Mouse (Mus musculus) hindbrain, embryonic 14.5 days (tissue): ENCODE measurements around the gene Pdhb. TPM values are rescaled to one million over a fixed set of nuclear protein-coding genes. Genes with fewer than 3 reads are reported as not detected.

Experiments
- ATAC-seq: fragments of 200-750 bp; cut with Nextera tagmentation; 2 replicates; pipeline ENCODE4 v1.8.0; 2017; ENCODE audit warnings: moderate number of reproducible peaks, mild to moderate bottlenecking, moderate TSS enrichment, moderate library complexity; ENCODE audit not compliant: low FRiP score
- DNase-seq: peaks from one replicate; pipeline ENCODE4 v3.0.0-alpha.2; 2015; ENCODE audit warnings: low spot score
- H3K27ac ChIP-seq: fragments of 300-500 bp; sonication (generic); 2 replicates; pipeline ENCODE4 v1.5.1; 2014; ENCODE audit warnings: mild to moderate bottlenecking, moderate library complexity
- H3K27me3 ChIP-seq: fragments of 300-500 bp; sonication (generic); 2 replicates; pipeline ENCODE4 v1.6.1; 2014; ENCODE audit warnings: mild to moderate bottlenecking, low read length, mixed read lengths; ENCODE audit not compliant: control insufficient read depth, insufficient read depth
- H3K36me3 ChIP-seq: fragments of 300-500 bp; sonication (generic); replicated peaks from 2 replicates; pipeline ENCODE4 v1.6.1; 2014; ENCODE audit not compliant: control insufficient read depth, insufficient read depth
- H3K4me1 ChIP-seq: fragments of 300-500 bp; sonication (generic); replicated peaks from 2 replicates; pipeline ENCODE4 v1.6.1; 2014; ENCODE audit warnings: antibody characterized with exemption, low read length, mixed read lengths; ENCODE audit not compliant: control insufficient read depth, insufficient read depth
- H3K4me2 ChIP-seq: fragments of 300-500 bp; sonication (generic); replicated peaks from 2 replicates; pipeline ENCODE4 v1.6.1; 2014; ENCODE audit warnings: mild to moderate bottlenecking, moderate library complexity
- H3K4me3 ChIP-seq: fragments of 300-500 bp; sonication (generic); replicated peaks from 2 replicates; pipeline ENCODE4 v1.5.1; 2014; ENCODE audit warnings: mild to moderate bottlenecking, low read length
- H3K9ac ChIP-seq: fragments of 300-500 bp; sonication (generic); 2 replicates; pipeline ENCODE4 v1.6.1; 2014
- H3K9me3 ChIP-seq: fragments of 300-500 bp; sonication (generic); 2 replicates; pipeline ENCODE4 v1.6.1; 2016; ENCODE audit warnings: low read length; ENCODE audit not compliant: control insufficient read depth
- WGBS: fragments of 180-500 bp; shearing (Covaris S2); extraction: QIAGEN DNeasy Blood & Tissue Kit; methylation state at CpG from one replicate; pipeline ENCODE4 v1.1.7; 2014; 5-methylcytosine and 5-hydroxymethylcytosine counted together
- polyA plus RNA-seq: library from polyadenylated mRNA; unstranded; fragments of >200 nt; fragmentation: Nextera tagmentation; extraction: Ambion mirVana; gene quantifications from 2 replicates; pipeline ENCODE4 v1.2.1, GENCODE M21; 2014

Pdhb gene
- polyA plus RNA-seq, 1 experiment from 2014 or later: 271 TPM

DNA sequence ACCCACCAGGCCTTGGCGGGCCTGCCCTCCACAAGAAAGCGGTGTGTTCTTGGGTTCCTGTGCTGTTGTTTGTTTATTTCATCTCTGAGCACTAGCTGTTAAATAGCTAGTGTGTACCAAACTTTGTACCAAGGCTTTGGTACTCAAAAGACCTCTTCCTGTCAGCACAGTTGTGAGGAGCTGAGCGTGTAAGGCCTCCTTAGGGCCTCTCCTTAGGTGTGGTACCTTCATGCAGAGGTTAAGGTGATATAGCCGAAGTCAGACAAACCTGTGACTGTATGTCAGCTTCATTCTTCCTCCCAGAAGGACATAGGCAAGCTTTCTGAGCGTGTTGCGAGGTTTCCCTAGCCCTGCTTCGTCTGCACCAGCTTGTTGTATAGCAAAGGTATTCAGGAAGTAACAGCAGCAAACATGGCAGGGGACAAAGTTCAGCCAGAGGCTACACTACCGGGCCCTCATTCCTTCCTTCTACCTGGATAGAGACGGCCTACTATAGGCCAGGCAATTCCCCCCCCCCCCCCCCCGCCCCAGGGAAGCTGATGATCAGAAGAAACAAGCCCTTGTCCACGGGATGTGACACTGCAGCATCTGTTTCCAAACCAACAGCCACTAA lies 26.1 kb downstream of the Pdhb start:
- H3K4me3 ChIP-seq: no peak overlapping the region
- no peaks in the 10 kb centered on the region for H3K9me3 ChIP-seq
- H3K36me3 ChIP-seq: peaks cover 84% of the 10 kb centered on the region
- ATAC-seq (no peak), DNase-seq (no peak)
- no peaks in the 10 kb centered on the region for H3K27me3 ChIP-seq
- no peaks in the 10 kb centered on the region for H3K4me1 ChIP-seq
- no peak overlapping the region for H3K27ac ChIP-seq
- no peak overlapping the region for H3K9ac ChIP-seq
- 91% methylated on average over 10 of the region's 11 CpGs for WGBS
- H3K4me2 ChIP-seq: no peak overlapping the region

DNA sequence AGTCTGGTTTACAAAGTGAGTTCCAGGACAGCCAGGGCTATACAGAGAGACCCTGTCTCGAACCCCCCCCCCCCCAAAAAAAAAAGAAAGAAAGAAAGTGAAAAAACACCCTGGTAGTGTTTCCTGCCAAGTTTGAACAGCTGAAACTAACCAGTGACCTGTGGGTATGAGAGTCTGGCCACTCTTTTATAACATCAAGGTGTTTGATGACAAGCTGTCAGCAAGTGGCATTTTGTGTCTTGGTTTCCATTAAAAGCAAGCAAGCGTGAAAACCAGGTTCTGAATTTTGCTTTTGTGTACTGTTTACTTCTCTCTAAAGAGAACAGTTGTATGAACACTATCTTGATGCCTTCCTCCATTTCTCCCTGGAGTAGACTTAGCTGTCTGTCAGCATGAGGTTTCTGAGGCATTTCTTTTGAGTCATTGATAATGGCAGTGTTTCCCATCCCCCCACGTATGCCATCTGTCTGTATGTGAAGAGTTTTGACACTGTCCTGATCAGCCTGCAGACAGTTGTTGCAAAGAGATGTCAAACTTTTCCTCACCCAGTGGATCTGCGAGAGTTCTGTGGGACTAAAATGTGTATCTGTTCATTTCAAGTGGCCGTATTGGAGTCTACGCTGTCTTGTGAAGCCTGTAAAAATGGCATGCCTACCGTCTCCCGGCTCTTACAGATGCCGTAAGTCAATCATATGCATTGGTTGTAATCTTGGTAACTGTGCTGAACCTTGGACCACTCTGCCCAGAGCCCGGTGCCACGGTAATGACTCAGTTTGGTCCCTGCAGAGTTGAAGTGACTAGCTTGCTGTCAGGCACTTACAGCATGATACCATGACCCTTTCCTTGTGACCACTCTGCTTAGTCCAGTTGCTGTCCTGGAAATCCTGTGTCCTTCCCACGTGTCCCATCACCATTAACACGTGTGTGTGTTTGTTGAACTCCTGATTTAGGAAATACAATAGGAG lies 26.9 kb downstream of the Pdhb start:
- peaks cover 84% of the 10 kb centered on the region for H3K36me3 ChIP-seq
- DNase-seq (no peak), ATAC-seq (no peak)
- no peak overlapping the region for H3K4me3 ChIP-seq
- no peaks in the 10 kb centered on the region for H3K9me3 ChIP-seq
- no peak overlapping the region for H3K4me2 ChIP-seq
- 89% methylated on average over 13 of the region's 13 CpGs for WGBS
- no peak overlapping the region for H3K9ac ChIP-seq
- no peaks in the 10 kb centered on the region for H3K4me1 ChIP-seq
- H3K27me3 ChIP-seq: no peaks in the 10 kb centered on the region
- no peak overlapping the region for H3K27ac ChIP-seq

DNA sequence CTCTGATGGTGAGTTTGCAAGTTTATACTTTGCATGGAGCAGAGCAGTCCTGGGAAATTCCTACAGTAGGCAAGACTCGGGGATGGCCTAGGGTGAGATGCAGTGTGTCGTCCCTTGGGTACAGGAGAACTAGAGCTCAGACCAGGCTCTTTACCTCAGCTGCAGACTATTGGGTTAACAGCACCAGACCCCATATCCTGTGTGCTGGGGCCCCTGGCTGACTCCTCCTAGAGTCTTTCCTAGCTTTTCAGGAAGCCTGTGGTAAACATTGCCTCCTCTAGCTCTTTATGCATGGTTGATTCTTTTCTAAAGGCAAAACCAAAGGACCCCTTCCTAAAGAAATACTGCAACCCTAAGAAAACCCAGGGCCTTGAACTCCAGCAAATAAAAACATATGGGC lies 31.7 kb downstream of the Pdhb start:
- no peak for ATAC-seq
- no peak for DNase-seq
- no peaks in the 10 kb centered on the region for H3K4me1 ChIP-seq
- peaks cover 88% of the 10 kb centered on the region for H3K36me3 ChIP-seq
- no peaks in the 10 kb centered on the region for H3K27me3 ChIP-seq
- no peak overlapping the region for H3K4me3 ChIP-seq
- 74% methylated on average over 2 of the region's 2 CpGs for WGBS
- no peak overlapping the region for H3K27ac ChIP-seq
- no peak overlapping the region for H3K4me2 ChIP-seq
- no peak overlapping the region for H3K9ac ChIP-seq
- no peaks in the 10 kb centered on the region for H3K9me3 ChIP-seq

DNA sequence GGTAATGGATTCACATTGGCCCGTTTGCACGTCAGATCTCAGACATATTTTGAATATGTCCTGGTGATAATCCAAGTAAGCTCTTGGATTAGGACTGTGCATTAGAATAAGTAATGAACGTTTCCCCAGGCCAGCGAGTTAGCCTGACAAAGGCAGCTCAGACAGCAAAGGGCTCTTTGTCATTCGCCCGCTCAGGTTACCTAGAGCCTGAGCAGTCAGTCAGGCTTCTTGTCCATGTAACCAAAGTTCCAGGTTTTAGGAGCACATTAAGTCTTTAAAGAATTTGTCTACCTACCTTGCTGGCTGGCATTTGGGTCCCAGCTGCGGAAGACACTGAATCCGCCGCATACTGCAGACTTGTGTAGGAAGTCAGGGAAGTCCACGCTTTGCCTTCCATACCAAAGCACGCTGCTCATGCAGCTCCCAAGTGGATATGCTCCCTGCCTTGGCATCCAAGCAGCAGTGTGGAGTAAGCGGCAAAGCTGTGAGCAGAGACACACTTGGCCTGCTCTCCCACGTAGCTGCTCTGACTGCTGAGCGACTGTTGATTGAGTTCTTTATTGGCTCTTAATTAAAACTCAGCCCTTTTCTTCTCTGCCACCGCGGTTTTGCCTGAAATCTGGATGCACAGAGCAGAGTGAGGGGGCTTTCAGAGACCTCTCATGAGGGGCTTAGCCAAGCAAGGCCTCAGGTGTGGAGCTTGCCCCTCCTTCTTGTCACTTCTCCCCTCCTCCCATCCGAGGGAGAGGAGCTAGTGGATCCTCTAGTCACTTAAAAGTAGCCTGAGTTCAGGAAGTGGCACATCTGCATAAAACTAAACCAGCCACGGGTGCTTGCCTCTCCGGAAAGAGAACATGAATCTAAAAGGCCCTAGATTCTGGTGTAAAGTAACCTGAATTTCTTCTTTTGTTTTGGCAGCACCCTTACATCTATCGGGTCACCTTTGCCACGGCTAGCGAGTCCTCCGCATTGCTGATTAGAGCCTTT lies 32.8 kb downstream of the Pdhb start:
- Histone ChIP-seq H3K9ac (no peak overlapping the region), H3K4me3 (no peak overlapping the region), H3K27ac (no peak overlapping the region), H3K9me3 (no peaks in the 10 kb centered on the region), H3K4me2 (no peak overlapping the region), H3K27me3 (no peaks in the 10 kb centered on the region), H3K36me3 (peaks cover 86% of the 10 kb centered on the region), H3K4me1 (no peaks in the 10 kb centered on the region)
- no peak for ATAC-seq
- 50% methylated on average over 23 of the region's 23 CpGs for WGBS
- DNase-seq: no peak

DNA sequence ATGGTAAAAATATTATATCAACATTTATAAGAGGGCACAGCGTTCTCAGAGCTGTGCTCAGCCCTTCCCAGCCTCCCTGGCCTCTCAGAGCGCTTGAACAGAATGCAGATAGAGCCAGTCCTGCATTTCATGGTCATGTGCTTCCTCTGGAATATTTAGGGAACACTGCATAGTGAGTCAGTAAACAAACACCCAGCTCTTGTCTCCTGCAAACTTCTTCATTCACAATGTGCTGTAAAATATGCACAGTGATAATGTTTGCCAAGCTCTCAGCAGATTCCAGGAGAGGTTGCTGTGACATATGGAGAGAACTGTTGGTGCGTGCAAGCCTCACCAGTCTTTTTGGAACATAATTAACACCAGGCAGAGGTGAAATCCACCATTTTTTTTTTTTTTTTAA lies 37.7 kb downstream of the Pdhb start:
- ATAC-seq (no peak; the same call in 1 of the 2 replicates), DNase-seq (peak; percentile 24)
- H3K27ac ChIP-seq: no peak overlapping the region

DNA sequence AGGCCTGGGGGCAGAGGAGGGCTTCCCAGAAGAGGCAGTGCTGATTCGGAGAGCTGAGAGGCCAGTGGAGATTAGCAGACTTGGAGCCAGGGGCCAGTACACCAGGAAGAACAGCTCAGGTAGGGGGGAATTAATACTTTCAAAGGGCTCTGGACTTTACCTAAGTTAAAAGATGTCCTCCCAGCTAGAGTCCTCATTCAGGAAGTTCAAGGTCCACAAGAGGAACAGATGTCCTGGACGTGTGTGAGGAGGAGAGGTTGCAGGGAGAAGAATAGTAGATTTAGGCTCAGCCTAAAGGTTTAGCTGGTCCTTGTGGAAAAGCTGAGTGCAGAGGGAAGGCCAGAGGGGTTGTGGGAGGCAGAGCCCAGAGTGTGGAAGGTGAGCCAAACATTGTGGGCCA lies 38.6 kb downstream of the Pdhb start:
- Histone ChIP-seq H3K27me3 (no peaks in the 10 kb centered on the region), H3K27ac (no peak overlapping the region), H3K9ac (no peak overlapping the region), H3K36me3 (peaks cover 59% of the 10 kb centered on the region), H3K4me1 (no peaks in the 10 kb centered on the region), H3K4me2 (no peak overlapping the region), H3K4me3 (no peak overlapping the region), H3K9me3 (no peaks in the 10 kb centered on the region)
- no peak for ATAC-seq
- WGBS: 81% methylated on average over 2 of the region's 2 CpGs
- no peak for DNase-seq

More for the DNA sequence above, 37.7 kb downstream of the Pdhb start:
- H3K4me3 ChIP-seq: no peak overlapping the region
- H3K4me1 ChIP-seq: no peaks in the 10 kb centered on the region
- no peak overlapping the region for H3K9ac ChIP-seq
- H3K4me2 ChIP-seq: no peak overlapping the region
- WGBS: 73% methylated on average over 3 of the region's 3 CpGs
- H3K36me3 ChIP-seq: peaks cover 68% of the 10 kb centered on the region
- H3K9me3 ChIP-seq: no peaks in the 10 kb centered on the region
- no peaks in the 10 kb centered on the region for H3K27me3 ChIP-seq

DNA sequence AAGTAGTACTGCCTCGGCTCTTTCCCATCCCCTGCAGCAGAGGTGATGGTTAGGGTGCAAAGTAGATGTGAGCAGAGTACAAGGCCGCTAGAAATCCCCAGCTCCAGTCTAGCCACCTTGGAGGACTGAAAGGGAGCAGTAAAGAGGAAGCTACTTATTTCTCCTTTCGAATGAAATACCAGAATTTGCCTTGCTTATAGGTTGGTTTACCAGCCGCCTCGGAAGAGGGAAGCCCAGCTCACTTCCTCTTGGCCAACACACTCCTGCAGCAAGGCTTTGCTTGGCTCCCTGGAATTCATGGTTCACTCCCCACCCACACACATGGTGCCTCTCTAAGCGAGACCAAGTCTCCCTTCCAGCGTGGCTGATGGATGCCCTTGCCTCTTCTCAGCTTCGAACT lies 40.0 kb downstream of the Pdhb start:
- H3K9ac ChIP-seq: no peak overlapping the region
- no peaks in the 10 kb centered on the region for H3K27me3 ChIP-seq
- peaks cover 46% of the 10 kb centered on the region for H3K36me3 ChIP-seq
- H3K9me3 ChIP-seq: no peaks in the 10 kb centered on the region
- no peak overlapping the region for H3K4me2 ChIP-seq
- 82% methylated on average over 8 of the region's 8 CpGs for WGBS
- ATAC-seq: no peak
- H3K4me1 ChIP-seq: no peaks in the 10 kb centered on the region
- no peak overlapping the region for H3K4me3 ChIP-seq
- DNase-seq: no peak
- no peak overlapping the region for H3K27ac ChIP-seq

DNA sequence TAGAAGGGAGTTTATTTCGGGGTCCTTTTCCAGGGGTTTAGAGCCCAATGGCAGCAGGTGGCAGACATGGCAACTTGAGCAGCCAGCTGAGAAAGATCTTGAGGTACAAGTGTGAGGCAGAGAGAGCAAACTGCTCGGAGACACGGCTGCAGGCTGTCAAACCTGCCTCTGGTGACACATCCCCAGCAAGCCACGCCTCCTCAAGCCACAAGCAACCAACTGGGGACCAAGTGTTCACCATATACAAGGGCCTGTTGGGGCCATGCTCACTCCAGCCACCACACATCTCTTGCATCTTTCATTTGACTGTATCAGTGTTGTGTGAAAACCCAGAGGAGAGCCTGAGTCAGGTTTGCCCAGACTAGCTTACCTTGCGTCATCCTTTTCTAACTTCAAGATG lies 44.9 kb downstream of the Pdhb start:
- Histone ChIP-seq H3K9me3 (no peaks in the 10 kb centered on the region), H3K27me3 (no peaks in the 10 kb centered on the region), H3K4me1 (no peaks in the 10 kb centered on the region), H3K9ac (no peak overlapping the region), H3K4me2 (no peak overlapping the region), H3K4me3 (no peak overlapping the region), H3K36me3 (peaks cover 61% of the 10 kb centered on the region), H3K27ac (no peak overlapping the region)
- DNase-seq (no peak), ATAC-seq (no peak)
- WGBS: 78% methylated on average over 5 of the region's 5 CpGs
